Mouse (Mus musculus) C2C12 (cell line): Measurements from ENCODE around the gene Efna2. TPM values are rescaled to one million over a fixed set of nuclear protein-coding genes. Genes with fewer than 3 reads are reported as not detected.
A peak's percentile ranks its signal among the peaks of the same experiment; 100 is the strongest.

Source experiments
- H3K27me3 ChIP-seq: one replicate; pipeline ENCODE4 v1.6.1; 2011; ENCODE audit not compliant: control insufficient read depth, insufficient read depth, insufficient read length
- H3K36me3 ChIP-seq: one replicate; pipeline ENCODE4 v1.6.1; 2011; ENCODE audit not compliant: control insufficient read depth, insufficient read depth
- H3K4me3 ChIP-seq: one replicate; pipeline ENCODE4 v1.5.1; 2011; ENCODE audit warnings: mild to moderate bottlenecking, control low read depth; ENCODE audit not compliant: poor library complexity, insufficient read depth, severe bottlenecking
- H3K79me2 ChIP-seq: one replicate; pipeline ENCODE4 v1.6.1; 2011; ENCODE audit not compliant: control insufficient read depth, insufficient read depth
- H3K79me3 ChIP-seq: one replicate; pipeline ENCODE4 v1.6.1; 2011; ENCODE audit warnings: low read depth, control low read depth
- H3ac ChIP-seq: one replicate; pipeline ENCODE3; 2011; ENCODE audit warnings: low read depth; ENCODE audit not compliant: control insufficient read depth, insufficient read length
- CEBPB ChIP-seq: IDR thresholded peaks from one replicate; pipeline ENCODE4 v1.6.1; 2011; ENCODE audit warnings: low read depth, mild to moderate bottlenecking, control low read depth, moderate library complexity
- CTCF ChIP-seq: IDR thresholded peaks from one replicate; pipeline ENCODE4 v1.5.1; 2011; ENCODE audit not compliant: control insufficient read depth, insufficient read depth, insufficient read length
- FOSL1 ChIP-seq: IDR thresholded peaks from one replicate; pipeline ENCODE4 v1.8.0; 2011; ENCODE audit warnings: mild to moderate bottlenecking, low read length; ENCODE audit not compliant: poor library complexity, insufficient read depth, severe bottlenecking
- MAX ChIP-seq: IDR thresholded peaks from one replicate; pipeline ENCODE4 v1.6.1; 2011; ENCODE audit warnings: mild to moderate bottlenecking, control low read depth
- MYOD1 ChIP-seq: IDR thresholded peaks from one replicate; pipeline ENCODE4 v1.6.1; 2011; ENCODE audit warnings: low read depth; ENCODE audit not compliant: control insufficient read depth, insufficient read length
- MYOG ChIP-seq: IDR thresholded peaks from one replicate; pipeline ENCODE4 v1.6.1; 2011; ENCODE audit not compliant: control insufficient read depth, insufficient read length; ENCODE audit errors: extremely low read depth
- USF1 ChIP-seq: IDR thresholded peaks from one replicate; pipeline ENCODE4 v1.6.1; 2011; ENCODE audit warnings: low read depth, mild to moderate bottlenecking, control low read depth, moderate library complexity
- polyA plus RNA-seq: library from polyadenylated mRNA; unstranded; fragments of >200 nt; fragmentation: generic; extraction: Trizol; gene quantifications from one replicate; pipeline ENCODE4 v1.2.1, GENCODE M21; 2012; ENCODE audit warnings: missing spikeins

Gene Efna2
- polyA plus RNA-seq, 1 experiment, result 3.2 TPM

DNA sequence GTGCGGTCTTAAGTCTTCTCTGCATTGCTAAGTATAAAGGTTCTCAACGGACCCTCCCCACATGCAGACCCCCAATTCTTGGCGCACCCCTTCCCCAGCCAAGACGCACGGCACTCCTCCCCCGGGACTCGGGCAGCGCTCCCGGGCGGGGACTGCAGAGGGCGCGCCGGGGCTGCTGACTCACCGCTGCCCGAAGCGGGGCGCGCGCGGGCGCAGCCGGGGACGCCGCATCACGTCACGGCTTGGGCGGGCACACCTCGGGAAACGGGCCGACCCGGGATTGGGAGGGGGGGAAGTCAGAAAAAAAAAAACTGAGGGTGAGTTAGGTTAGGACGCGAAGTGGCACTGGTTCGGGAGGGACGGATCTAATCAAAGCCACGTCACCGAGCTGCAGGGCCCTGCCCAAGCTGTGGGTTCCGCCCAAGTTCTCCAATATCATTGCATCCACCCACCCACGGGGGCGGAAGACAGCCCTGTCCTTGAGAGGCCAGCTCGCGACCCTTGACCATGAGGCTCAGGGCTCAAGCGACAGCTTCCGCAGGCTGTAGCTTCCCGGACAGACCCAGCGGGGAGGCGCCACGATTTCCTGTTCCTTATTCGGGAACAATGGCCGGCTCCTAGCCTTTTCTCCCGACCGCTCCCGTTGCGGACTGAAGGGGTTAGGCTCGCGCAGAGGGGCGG, 30.5 kb upstream of the Efna2 start:
- TF ChIP-seq CEBPB (no peak), MYOD1 (no peak), MAX (no peak), USF1 (no peak), CTCF (peak; percentile 86)
- Histone ChIP-seq H3K79me2 (peaks cover 85% of the 10 kb centered on the region), H3K79me3 (peaks cover 60% of the 10 kb centered on the region), H3K4me3 (peak overlapping the region; percentile 93), H3K36me3 (peaks cover 69% of the 10 kb centered on the region), H3ac (peak overlapping the region; percentile 95), H3K27me3 (no peaks in the 10 kb centered on the region)

DNA sequence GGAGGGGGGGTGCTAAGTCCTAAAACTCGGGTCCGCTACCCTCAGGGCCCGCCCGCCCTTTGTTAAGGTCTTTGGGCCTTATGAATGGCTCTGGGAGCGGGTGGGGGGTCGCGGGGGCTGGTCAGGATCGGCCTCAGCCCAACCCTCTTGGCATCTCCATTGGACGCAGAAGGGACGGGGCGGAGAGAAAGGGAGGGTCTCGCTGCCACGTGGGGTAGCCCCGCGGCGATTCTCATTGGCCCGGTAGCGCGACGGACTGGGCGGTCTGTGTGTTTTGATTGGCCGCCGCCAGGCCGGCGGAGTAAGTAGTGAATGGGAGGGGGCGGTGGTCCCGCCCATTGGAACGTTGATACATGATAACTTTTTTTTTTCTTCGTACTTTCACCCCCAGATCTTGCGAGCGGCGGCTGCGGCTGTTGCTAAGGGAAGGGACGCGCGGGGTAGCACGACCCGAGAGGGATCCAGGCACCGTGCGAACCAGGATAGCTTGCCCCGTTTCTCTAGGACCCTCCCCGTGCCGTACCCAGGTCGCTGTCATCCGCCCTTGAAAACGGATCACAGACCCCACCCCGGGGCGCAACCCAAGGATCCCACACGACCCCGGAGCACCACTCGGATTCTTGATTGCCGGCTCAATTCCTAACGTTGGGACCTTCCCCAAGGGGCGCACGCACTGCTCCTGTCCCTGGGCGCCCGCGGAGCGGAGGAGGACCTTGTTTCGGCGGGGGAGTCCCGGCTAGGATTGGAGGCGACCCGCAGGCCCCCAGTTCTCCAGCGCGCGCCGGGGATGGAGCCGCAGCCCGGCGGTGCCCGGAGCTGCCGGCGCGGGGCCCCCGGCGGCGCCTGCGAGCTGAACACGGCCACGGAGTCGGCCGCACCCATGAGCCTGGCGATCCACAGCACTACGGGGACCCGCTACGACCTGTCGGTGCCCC, 29.7 kb upstream of the Efna2 start:
- H3ac ChIP-seq, result peak overlapping the region; percentile 95
- H3K36me3 ChIP-seq, result peaks cover 69% of the 10 kb centered on the region
- H3K79me2 ChIP-seq, result peaks cover 85% of the 10 kb centered on the region
- no peaks in the 10 kb centered on the region for H3K27me3 ChIP-seq
- TF ChIP-seq MAX, result peak; percentile 13
- peak; percentile 82 for TF ChIP-seq USF1
- no peak for TF ChIP-seq FOSL1
- peak overlapping the region; percentile 93 for H3K4me3 ChIP-seq
- peaks cover 63% of the 10 kb centered on the region for H3K79me3 ChIP-seq

- Histone ChIP-seq H3ac (peak overlapping the region; percentile 98), H3K79me3 (peaks cover 68% of the 10 kb centered on the region), H3K4me3 (peak overlapping the region; percentile 93), H3K36me3 (peaks cover 69% of the 10 kb centered on the region), H3K79me2 (peaks cover 85% of the 10 kb centered on the region), H3K27me3 (no peaks in the 10 kb centered on the region)
- no peak for TF ChIP-seq CTCF
- TF ChIP-seq USF1, result no peak
- TF ChIP-seq MYOD1, result no peak
- no peak for TF ChIP-seq CEBPB
- no peak for TF ChIP-seq FOSL1
- no peak for TF ChIP-seq MAX
- TF ChIP-seq MYOG, result no peak
These were observed 28.8 kb upstream of the Efna2 start for GRCm38 (mm10) chr10:80150226-80151210.

- Histone ChIP-seq H3K79me2 (peaks cover 85% of the 10 kb centered on the region), H3K36me3 (peaks cover 71% of the 10 kb centered on the region), H3K27me3 (no peaks in the 10 kb centered on the region), H3ac (peak overlapping the region; percentile 98), H3K79me3 (peaks cover 69% of the 10 kb centered on the region), H3K4me3 (peak overlapping the region; percentile 93)
- TF ChIP-seq CEBPB (no peak), MAX (peak; percentile 14)
These were observed 27.9 kb upstream of the Efna2 start for GRCm38 (mm10) chr10:80151211-80152034.
